Mouse (Mus musculus) liver, embryonic 14.5 days (tissue): ENCODE measurements around the gene Ifi27l2a. TPM values are rescaled to one million over a fixed set of nuclear protein-coding genes. Genes with fewer than 3 reads are reported as not detected.
"Not testable (repeated sequence)": the region's sequence is repeated elsewhere in the genome, so short reads cannot be mapped to it uniquely, and the experiment has no call there.

ENCODE experiments used
- ATAC-seq: fragments of 200-750 bp; cut with Nextera tagmentation; 2 replicates; pipeline ENCODE4 v1.8.0; 2017; ENCODE audit warnings: moderate number of reproducible peaks, mild to moderate bottlenecking, moderate library complexity; ENCODE audit not compliant: insufficient read depth
- DNase-seq, 3 experiments: peaks; one replicate each; pipeline ENCODE4 v3.0.0-alpha.2; 2012 to 2013; ENCODE audit warnings: low read depth in 3 of 3, low spot score in 3 of 3
- H3K27ac ChIP-seq: fragments of 300-500 bp; sonication (generic); 2 replicates; pipeline ENCODE4 v1.5.1; 2014; ENCODE audit warnings: moderate library complexity, mild to moderate bottlenecking, control low read depth, inconsistent platforms
- H3K27me3 ChIP-seq: fragments of 300-500 bp; sonication (generic); 2 replicates; pipeline ENCODE4 v1.6.1; 2014; ENCODE audit warnings: mild to moderate bottlenecking, low read length, moderate library complexity; ENCODE audit not compliant: control insufficient read depth, insufficient read depth
- H3K36me3 ChIP-seq: fragments of 300-500 bp; sonication (generic); replicated peaks from 2 replicates; pipeline ENCODE4 v1.6.1; 2014; ENCODE audit warnings: low read depth; ENCODE audit not compliant: control insufficient read depth, insufficient read depth
- H3K4me1 ChIP-seq, 2 experiments: fragments of 200-500 bp in 1 of 2; fragments of 300-500 bp in 1 of 2; sonication (generic) in 1 of 2; replicated peaks; 2 replicates each; pipeline ENCODE4 v1.6.1; 2012 to 2014; ENCODE audit warnings: antibody characterized with exemption in 1 of 2, inconsistent platforms in 1 of 2, low read length in 1 of 2; ENCODE audit not compliant: control insufficient read depth in 2 of 2, insufficient read depth in 2 of 2
- H3K4me2 ChIP-seq: fragments of 300-500 bp; sonication (generic); 2 replicates; pipeline ENCODE4 v1.6.1; 2014; ENCODE audit warnings: low read depth, mild to moderate bottlenecking, control low read depth, moderate library complexity
- H3K4me3 ChIP-seq, 2 experiments: fragments of 200-500 bp in 1 of 2; fragments of 300-500 bp in 1 of 2; sonication (generic) in 1 of 2; 2 replicates each; pipeline ENCODE4 v1.5.1; 2012 to 2014; ENCODE audit warnings: low read depth in 2 of 2, low read length in 2 of 2, mild to moderate bottlenecking in 2 of 2, control low read depth in 1 of 2, inconsistent platforms in 1 of 2, moderate library complexity in 1 of 2; ENCODE audit not compliant: insufficient read depth in 1 of 2
- H3K9ac ChIP-seq: fragments of 300-500 bp; sonication (generic); replicated peaks from 2 replicates; pipeline ENCODE4 v1.6.1; 2014; ENCODE audit warnings: mild to moderate bottlenecking, control low read depth, moderate library complexity
- H3K9me3 ChIP-seq: fragments of 300-500 bp; sonication (generic); 2 replicates; pipeline ENCODE4 v1.6.1; 2016; ENCODE audit warnings: low read length, mixed read lengths; ENCODE audit not compliant: control insufficient read depth
- CTCF ChIP-seq: IDR thresholded peaks from 2 replicates; pipeline ENCODE4 v1.5.1; 2016; ENCODE audit warnings: antibody characterized with exemption, low read depth, control low read depth
- EP300 ChIP-seq: IDR thresholded peaks from 2 replicates; pipeline ENCODE4 v1.6.1; 2016; ENCODE audit warnings: antibody characterized with exemption, low read depth
- WGBS: fragments of 180-500 bp; shearing (Covaris S2); extraction: QIAGEN DNeasy Blood & Tissue Kit; methylation state at CpG from one replicate; pipeline ENCODE4 v1.1.7; 2014; ENCODE audit not compliant: insufficient replicate concordance; 5-methylcytosine and 5-hydroxymethylcytosine counted together
- polyA plus RNA-seq, 2 experiments: library from polyadenylated mRNA; depleted of rRNA in 1 of 2; stranded (reverse) in 1 of 2; unstranded in 1 of 2; fragments of >200 nt; fragmentation: Nextera tagmentation in 1 of 2; extraction: Ambion mirVana in 1 of 2; gene quantifications; 2 replicates each; pipeline versions ENCODE4 v1.2.1 to v1.2.3; 2012 to 2014

Gene Ifi27l2a
- polyA plus RNA-seq, 2 experiments: 5.2 to 10.8 TPM

DNA sequence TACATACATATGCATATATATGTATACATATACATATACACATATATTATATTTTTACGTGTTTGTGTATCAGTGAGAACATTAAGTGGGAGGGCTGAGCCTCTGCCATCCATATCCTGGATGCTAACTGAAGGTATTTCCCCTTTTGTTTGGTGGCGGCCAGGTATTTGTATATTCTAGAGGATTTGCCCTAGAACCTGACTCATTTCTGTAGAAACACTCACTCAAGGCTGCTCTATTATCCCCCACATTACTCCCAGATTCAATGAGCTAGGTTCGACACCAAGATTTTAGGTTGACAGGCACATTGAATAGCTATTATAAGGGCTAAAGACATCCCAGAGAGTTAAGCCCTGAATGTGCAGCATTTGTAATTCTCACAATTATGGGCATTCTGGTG, 1.6 kb upstream of the Ifi27l2a start:
- 59% methylated on average over 3 of the region's 3 CpGs for WGBS
- no peak overlapping the region for H3K27ac ChIP-seq

DNA sequence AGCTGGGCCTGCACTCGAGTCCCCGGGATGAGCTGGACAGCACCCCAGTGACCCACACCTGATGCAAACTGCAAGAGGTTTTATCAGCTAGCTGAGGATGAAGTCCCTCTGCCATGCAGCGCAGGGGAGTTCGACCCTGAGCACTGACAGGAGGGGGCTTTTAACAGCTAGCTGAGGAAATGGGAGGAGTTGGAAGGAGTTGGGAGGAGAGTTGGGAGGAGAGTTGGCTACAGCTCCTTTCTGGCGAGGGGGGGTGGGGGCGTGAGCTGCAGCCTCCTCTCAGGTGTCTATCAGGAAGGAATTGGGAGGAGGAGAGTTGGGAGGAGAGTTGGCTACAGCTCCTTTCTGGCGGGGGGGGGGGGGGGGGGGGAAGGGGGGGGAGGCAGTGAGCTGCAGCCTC, 781 bp upstream of the Ifi27l2a start:
- DNase-seq, H3K9me3 ChIP-seq, H3K4me3 ChIP-seq, ATAC-seq, H3K27ac ChIP-seq, H3K4me1 ChIP-seq, H3K9ac ChIP-seq, H3K27me3 ChIP-seq, H3K36me3 ChIP-seq, H3K4me2 ChIP-seq: not testable (repeated sequence)
- 30% methylated on average over 6 of the region's 7 CpGs for WGBS

More for the DNA sequence above, 1.6 kb upstream of the Ifi27l2a start:
- Histone ChIP-seq H3K27me3 (no peaks in the 10 kb centered on the region), H3K4me1 (no peaks in the 10 kb centered on the region), H3K9ac (no peak overlapping the region), H3K4me2 (no peak overlapping the region), H3K9me3 (no peaks in the 10 kb centered on the region), H3K4me3 (no peak overlapping the region), H3K36me3 (no peaks in the 10 kb centered on the region)
- TF ChIP-seq EP300 (no peak), CTCF (no peak)
- DNase-seq (no peak), ATAC-seq (no peak)

DNA sequence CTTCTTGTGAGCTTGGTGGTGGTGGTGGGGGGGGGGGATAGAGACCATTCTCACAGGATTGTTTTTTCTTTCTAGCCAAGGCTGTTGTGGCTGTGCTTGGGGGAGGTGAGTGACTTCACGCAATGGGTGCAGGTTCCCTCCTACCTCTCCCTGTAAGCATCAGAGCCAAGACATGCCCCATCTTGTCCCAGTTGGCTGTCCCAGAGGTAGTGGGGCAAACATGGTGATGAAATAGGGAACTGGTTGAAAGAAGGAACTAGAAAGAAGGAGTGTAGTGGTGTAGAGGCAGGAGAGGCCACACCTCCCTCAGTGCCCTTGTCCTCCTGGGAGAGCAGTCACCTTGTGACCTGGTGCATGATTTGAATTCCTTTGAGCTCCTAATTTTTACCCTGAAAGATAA, 5.9 kb downstream of the Ifi27l2a start:
- DNase-seq (no peak), ATAC-seq (no peak)
- Histone ChIP-seq H3K4me2 (no peak overlapping the region), H3K4me1 (peaks cover 0 to 3% of the 10 kb centered on the region in 2 experiments; a peak in 1 of 4 replicates), H3K4me3 (no peak overlapping the region), H3K27me3 (no peaks in the 10 kb centered on the region), H3K9ac (no peak overlapping the region), H3K27ac (no peak overlapping the region), H3K36me3 (no peaks in the 10 kb centered on the region), H3K9me3 (no peaks in the 10 kb centered on the region)
- TF ChIP-seq EP300 (no peak), CTCF (no peak)
- WGBS: 95% methylated on average over 1 of the region's 1 CpGs

DNA sequence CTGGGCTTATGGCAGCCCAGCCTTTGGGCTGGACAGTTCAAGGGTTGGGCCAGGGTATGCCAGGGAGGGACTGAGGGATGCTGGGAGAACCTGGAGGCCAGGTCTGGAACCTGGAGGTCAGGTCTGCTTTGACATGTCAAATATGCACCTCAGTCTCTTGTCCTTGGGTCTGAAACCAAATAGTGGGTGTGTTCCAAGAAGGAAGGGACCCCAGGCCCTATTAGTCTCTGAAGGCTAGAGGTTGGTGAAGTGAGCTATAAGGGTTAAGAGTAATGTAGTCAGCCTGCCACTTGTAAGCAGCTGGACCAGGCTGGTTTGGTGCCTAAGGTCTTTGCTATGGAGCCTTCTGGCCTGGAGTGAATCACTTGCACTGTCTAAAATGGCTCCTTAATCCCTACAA, 8.6 kb downstream of the Ifi27l2a start:
- Histone ChIP-seq H3K9me3 (no peaks in the 10 kb centered on the region), H3K27me3 (no peaks in the 10 kb centered on the region), H3K4me1 (peaks cover 0 to 5% of the 10 kb centered on the region in 2 experiments; a peak in 1 of 4 replicates), H3K4me2 (peak overlapping the region; percentile 56), H3K36me3 (no peaks in the 10 kb centered on the region), H3K9ac (no peak overlapping the region), H3K4me3 (no peak overlapping the region), H3K27ac (no peak overlapping the region)
- ATAC-seq: no peak
- TF ChIP-seq EP300: no peak
- DNase-seq: no peak

DNA sequence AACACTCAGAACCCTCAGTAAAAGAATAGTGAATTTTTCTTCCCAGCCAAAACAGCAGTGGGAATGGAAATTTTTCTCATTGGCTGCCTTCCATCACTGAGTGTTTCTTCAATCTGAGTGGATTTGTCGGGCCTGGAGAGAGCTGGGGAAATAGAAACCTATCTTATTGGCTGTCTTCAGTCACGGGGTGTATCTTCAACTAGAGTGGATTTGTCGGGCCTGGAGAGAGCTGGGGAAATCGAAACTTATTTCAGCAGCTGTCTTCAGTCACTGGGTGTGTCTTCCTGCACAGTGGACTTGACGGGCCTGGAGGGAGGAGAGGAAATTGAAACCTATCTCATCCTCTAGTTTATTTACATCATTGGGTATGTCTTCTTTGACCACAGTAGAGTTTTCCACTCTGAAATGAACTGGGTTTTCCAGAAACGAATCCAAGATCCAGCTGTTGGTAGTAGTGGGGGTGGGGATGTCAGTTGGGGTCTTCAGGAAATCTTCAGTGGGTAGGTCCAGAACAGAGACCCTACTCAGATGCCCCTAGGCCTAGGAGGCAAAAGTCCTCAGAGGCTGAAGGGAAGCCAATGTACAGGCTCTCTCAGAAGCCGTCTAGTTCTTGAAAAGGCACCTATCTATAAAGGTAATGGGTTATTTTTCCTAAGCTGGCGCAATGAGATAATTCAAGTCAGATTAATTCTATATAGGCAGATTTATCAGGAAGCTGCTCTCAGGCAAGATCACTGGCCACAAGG, 9.3 kb downstream of the Ifi27l2a start, which contains the start of gene Ifi27:
Gene Ifi27, plus strand, starts transcription at position 226 of the 746 bp plus-strand sequence.
- Histone ChIP-seq H3K9me3 (no peaks in the 10 kb centered on the region), H3K9ac (no peak within 1 kb of the TSS), H3K4me3 (no peak within 1 kb of the TSS; a peak in 2 of 4 replicates), H3K27ac (no peak within 1 kb of the TSS), H3K36me3 (no peaks in the 10 kb centered on the region), H3K4me1 (peaks cover 0 to 5% of the 10 kb centered on the region in 2 experiments; a peak in 1 of 4 replicates), H3K27me3 (no peaks in the 10 kb centered on the region), H3K4me2 (peak within 1 kb of the TSS; percentile 56)
- WGBS: 40% methylated on average over 8 of the region's 8 CpGs
- ATAC-seq: peak; percentile 84
- peak; percentile 9 to 44 (median 26) for DNase-seq
- TF ChIP-seq EP300: no peak
- no peak for TF ChIP-seq CTCF
